Mouse (Mus musculus) testis, postnatal 10 days (tissue): Measurements from ENCODE around the gene Zfp184.

Source experiments
- DNase-seq: peaks from one replicate; pipeline ENCODE4 v3.0.0; 2021; ENCODE audit warnings: low spot score

Zfp184 gene

DNA sequence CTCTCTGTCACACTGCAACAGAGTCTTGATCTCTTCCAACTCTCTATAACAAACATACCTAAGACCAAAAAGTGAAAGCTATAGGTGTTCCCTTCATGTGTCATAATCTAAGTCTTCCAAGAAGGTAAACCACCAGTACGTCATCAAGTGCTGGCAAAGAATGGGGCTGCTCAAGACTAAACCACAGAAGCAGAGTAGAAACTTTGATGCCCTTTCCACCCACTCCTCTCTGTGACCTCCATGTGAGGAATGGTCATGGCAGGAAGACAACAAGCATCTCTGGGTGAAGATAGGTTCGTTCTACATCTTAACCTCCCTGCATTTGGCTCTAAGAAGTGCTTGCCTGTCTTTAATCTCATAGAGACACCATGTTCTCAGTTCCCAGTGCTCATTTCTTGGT lies 39.6 kb downstream of the Zfp184 start:
- no peak for DNase-seq

DNA sequence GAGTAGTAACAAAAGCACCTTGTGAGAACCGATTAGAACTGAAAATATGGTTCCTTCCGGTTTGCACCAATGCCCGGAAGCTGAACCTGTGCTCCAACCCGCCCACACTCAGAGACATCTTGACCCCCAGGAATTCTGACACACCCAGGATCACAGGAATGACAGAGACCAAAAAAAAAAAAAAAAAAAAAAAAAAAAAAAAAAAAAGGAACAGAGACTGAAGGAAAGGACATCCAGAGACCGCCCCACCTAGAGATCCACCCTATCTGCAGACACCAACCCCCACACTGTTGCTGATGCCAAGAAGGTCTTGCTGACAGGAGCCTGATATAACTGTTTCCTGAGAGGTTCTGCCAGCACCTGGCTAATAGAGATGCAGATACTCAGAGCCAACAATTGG lies 47.7 kb downstream of the Zfp184 start:
- DNase-seq, result no peak

DNA sequence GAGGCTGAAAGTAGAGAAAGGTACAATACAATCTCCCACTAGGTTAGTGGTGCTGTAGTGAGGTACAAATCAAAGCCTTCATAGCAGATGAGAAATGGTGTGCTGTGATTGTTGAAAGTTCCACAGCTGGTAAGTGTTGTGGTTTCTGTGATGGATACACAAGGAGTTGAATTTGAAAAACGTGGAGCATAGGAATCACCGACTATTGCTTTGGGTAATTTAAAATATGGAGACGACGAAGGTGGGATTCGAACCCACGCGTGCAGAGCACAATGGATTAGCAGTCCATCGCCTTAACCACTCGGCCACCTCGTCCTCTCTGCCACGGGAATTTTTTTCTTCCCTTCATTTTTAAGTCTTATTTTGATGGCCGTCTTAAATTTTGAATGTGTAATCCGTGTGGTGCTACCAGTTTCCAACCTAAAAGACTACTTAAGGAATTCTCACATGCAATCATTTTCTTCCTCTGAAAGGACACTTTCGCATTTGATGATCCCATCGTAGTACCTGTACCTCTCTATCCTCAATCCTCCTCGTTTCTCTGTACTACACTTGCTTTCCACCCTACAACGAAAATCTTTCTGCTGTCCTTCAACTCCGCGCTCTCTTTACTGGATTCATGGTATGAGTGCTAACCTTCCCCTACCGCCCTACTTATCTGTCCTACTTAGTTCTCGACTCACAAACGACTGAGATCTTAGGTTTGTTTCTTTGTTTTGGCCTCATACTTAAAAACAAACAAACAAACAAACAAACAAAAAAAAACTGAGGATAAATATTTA lies 49.3 kb downstream of the Zfp184 start:
- DNase-seq, result no peak

DNA sequence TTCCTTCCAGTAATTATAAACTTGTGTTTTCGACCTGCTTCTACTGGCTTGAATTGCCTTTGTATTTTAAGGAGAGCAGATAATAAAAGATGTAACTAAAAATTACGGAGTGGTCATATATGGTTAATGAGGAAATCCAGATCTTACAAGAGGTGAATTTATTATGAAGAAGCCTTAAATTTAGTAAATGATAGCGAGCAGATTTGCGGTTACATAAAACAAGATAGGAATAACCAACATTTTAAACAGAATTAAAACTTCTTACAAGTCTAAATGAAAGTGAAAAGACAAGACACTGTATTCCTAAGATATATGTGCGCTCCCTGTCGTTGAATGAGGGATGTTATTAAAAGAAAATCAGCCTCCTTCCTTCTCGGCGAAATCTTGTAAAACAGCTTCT lies 50.0 kb downstream of the Zfp184 start:
- no peak for DNase-seq

DNA sequence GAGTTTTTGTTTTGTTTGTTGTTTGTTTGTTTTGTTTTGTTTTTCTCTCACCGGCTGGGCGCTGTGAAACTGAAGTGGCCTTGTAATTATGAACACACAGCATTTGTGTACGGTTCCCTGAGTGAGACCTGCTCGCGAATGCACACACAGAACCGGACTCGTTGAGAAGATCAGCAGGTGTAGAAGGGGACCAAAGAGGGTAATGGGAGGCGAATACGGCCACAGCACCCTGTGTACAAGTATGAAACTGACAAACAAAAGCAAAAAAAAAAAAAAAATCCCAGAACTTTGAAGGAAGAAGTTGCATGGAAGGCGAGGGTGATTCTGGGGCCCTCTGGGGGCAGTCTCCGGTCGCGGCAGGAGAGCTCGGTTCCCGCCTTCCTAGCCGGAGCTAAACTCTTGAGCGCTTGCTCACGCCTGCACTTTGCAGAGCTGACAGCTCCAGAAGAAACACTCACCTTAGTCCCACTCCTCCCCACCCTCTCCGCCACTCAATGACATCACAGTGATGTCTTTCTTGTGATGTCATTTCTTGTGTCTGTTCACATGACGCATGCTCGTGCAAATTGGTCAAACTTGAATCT lies 50.5 kb downstream of the Zfp184 start:
- DNase-seq, result no peak

DNA sequence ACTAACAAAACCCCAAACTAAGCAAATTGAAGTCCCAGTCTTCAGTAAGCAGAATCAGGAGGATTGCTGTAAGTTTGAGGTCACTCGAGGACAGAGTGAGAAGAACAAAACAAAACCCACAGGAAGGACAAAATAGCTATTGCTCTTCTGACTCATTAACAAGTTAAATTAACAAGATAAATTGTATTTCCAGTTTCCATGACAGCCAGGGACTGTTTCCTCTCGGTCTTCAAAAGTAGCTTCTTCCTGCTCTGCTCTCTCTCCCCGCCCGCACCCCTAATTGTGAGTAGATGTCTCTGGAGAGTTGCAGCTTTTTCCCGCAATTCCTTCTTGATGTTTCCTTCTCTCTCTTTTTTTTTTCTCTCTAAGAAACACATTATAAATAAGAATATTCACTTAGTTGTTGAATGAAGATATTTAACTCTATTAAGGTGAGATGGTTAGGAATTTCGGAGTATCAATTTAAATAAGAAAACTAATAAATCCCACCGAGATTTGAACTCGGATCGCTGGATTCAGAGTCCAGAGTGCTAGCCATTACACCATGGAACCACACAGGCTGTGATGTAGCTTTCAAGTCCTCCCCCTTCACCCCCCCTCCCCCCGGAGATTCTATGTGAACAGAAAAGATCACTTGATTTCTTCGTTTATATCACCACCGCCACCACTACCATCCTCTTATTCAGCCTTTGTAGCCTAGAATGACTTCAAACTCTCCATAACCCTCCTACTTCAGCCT lies 51.4 kb downstream of the Zfp184 start:
- no peak for DNase-seq

DNA sequence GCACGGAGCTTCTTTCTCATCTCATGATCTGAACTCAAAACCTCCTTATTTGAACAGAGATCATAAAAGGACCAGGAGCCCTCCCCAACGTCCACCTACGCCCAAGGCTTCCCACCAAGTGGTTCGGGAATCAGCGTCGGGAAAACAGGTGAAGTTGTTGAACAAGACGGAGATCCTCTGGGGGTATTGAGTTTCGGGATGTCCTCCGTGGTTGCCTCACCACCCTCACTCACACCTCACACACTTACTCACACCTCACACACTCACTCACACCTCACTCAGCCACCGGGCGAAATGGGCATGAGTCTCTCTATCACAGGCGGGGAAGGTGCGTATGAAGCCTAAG lies 51.9 kb downstream of the Zfp184 start:
- DNase-seq, result no peak

DNA sequence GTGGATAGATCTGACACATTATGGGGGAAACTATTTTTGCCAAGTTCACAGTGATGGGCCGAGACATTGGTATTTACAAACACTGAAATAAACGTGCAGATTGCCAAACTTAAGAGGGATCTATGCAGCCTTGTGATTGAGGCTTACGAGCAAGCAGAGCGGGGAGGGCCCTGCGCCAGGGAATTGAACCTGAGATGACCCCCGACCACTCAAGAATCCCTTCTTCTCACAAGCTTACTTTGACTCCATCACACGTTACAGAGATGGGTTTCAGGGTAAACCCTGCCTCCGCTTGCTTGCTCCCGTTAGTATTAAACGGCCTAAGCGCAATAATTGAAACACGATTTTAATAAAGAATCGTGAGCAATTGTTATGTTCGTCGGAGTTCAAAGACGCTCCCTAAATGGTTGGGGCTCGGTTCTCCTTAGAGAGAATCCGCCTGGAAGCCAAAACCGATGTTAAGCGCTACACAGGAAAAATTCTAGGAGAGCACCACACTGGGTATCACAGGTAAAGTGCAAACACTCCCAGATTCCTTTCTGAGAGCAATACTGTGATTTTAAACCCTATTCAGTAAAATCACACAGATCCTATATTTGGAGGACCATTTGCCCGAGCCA lies 52.4 kb downstream of the Zfp184 start:
- DNase-seq, result no peak

DNA sequence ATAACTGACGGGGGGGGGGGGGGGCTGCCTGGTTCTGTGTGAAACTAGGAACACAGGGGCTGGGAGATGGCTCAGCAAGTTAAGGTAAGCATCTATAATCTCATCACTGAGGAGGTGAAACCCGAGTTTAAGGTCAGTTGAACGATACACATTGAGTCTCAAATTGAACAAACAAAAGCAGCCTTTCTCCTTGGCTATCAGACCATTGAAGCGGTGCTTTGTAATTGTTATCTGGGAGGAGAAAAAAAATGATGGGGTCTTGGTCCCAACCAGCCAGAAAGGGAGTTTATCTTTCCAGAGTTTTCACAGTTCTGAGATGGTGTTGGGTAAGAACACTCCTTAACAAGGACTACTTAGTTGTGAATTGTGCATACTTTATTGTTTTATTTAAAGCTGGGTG lies 52.9 kb downstream of the Zfp184 start:
- no peak for DNase-seq

DNA sequence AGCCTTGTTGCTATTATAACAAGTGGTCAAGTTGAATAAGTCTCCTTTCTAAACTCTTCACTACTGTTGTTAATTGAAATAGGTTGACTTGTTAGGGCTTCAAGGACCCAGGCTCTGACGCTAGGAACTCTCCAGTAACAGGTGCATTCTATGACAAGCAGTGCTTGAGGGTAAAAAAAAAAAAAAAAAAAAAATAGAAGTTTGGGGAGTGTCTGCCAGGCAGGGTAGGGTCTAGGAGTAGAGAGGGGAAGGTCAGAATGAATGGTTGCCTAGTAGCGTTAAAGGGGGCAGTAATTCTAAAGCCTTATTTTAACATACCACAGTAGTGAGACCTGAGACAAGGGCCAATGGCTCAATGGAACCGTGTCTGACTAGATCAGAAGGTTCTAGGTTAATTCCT lies 53.5 kb downstream of the Zfp184 start:
- no peak for DNase-seq

DNA sequence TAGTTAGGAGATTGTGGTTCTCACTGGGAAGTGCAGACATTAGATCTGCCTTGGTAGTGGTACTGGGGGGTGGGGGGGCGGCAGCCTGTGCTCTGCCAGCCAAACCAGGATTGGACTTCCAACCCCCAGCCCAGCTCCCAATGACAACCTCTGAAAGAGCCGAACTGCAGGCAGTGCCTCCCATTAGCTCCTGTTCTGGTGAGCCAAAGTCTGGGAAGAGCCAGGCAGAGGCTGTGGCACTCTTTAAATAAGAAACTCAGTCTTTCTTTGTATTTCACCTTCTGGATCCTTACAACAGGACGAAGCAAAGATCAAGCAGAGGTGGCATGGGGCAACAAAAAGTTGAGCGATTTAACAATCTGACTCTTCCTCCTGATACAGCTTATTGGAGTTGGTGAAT lies 54.3 kb downstream of the Zfp184 start:
- DNase-seq, result no peak

DNA sequence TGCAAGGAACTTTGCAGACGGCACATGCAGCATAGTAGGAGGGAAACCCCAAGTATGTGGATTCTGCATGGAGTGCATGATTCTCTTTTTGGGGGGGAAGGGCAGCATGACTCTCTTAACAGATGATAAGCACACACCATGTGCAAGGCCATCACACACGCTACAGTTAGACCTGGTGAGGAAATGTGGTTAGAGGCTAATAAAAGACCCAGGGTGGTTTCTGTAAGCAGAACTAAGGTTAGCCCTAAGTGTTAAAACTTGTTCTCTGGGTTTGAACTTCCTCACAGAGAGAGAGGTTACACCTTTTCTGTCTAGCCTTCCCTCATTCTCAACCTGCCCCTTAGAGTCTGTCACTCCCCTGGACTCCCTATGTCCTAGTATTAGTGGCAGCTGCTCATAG lies 56.5 kb downstream of the Zfp184 start:
- no peak for DNase-seq

DNA sequence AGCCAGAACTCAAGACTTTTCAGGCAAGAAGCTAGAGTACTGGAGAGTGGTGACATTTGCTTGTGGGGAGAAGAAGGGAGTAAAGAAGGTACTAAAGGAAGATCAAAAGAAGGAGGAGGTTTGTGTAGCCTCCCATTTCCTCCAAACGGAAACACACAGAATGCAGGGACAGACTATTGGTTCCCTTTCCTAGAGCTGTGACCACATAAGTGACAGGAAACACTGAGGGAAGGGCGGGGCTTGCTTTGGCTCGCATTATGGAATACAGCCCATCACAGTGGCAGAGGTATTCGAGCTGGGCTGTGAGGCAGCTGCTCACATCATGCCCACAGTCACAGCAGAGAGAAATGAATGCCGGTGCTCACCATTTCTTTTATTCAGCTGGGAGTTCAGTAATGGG lies 56.9 kb downstream of the Zfp184 start:
- DNase-seq, result no peak

DNA sequence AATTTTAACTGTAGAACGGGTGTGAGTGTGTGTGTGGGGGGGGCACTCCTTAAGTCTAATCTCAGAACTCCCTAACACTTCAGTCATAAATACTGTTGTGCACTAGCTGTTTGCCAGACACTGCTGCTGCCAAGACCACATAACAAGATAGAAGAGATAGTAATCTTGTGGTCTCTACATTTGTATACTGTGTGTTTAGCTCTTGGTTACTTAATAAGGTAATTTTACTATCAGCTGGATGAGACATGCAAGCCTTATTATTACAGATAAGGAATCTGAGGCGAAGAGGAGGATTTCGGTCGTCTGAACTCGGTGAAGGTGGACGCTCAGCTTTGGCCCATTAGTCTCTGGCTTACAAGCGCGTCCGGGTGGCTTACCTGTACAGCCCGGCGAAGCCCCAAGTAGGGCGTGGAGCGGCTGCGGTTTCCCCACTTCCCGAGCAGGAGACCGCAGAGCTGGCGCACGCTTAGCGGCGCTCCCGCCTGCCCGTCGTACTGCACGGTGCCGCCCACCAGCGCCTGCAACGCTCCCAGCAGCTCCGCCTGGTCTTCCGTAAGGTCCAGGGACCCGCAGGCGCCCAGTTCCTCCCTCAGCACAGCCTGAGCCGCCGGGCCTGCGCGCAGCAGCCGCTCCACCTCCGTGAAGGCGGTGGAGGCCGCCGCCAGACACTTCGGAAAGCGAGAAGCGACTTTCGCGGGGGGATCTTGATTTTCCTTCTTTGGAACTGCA lies 60.9 kb downstream of the Zfp184 start:
- DNase-seq, result peak; percentile 58

DNA sequence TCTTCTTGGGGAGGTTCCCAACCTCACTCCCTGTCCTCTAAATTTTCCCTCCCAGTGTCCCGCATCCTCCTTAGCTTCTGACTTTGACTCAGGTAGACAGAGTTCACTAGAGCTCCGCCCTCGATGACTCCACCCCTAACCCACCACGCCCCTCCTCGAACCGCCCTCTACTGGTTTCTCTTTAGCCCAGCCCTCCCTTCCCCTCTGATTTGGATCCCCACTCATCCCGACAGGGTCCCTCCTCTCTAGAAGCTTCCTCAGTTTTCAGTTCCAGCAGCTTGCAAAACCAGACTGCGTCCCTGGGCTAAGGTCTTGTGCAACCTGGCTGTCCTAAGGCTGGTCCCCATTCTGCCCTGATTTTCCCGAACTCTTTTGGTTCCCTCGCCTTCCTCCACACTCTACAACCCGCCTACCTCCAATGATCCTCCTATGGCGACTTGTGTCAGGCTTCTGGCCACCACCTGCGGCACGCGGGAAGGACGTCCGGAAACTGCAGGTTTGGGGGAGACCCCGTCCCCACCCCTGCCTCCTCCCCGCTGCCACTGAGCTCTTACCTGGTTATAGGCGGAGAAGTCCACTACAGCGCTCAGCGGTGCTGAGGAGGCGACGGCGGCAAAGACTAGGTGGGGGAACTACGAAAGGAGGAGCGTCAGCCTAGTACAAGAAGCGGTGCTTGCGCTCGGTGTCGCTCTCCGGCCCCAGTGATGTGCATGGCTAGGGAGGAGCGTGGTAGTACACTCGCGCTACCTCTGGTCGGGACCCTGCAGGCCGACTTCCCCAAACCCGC lies 61.6 kb downstream of the Zfp184 start:
- DNase-seq, result peak; percentile 61

DNA sequence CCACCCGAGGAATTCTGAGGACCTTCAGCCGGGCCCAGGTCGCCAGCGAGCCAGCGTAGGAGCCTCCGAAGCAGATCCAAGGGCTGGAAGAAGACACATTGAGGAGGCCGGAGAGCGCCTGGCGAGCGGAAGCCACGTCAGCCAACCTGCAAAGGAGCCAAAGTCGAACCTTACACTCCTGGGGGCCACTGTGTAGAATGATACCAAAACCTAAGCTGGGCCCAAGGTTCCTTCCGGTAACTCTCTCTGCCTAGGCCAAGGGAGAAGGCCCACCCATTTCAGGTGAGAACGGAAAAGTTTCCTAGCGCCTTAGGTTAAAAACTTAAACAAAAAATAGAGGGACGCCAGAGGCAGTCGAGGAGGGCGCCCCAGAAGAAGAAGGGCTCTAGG lies 62.2 kb downstream of the Zfp184 start:
- no peak for DNase-seq

DNA sequence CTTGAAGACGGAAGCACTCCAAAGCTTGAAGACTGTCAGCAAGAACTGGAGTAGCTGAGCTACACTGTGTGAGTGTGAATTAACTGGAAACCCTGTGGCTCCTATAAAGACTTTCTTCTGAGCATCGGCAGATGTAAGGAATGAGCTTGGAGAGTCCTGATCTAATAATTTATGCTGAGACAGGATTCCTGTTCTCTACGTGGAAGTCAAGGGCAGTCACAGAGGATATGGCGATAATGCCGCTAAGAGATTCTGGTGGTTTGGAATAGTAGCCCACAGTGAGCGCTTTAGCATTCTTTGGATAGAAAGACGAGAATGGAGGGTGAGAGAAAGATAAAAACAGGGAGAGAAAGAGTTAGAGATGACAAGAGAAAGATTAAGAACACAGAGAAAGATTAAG lies 63.0 kb downstream of the Zfp184 start:
- DNase-seq, result no peak

DNA sequence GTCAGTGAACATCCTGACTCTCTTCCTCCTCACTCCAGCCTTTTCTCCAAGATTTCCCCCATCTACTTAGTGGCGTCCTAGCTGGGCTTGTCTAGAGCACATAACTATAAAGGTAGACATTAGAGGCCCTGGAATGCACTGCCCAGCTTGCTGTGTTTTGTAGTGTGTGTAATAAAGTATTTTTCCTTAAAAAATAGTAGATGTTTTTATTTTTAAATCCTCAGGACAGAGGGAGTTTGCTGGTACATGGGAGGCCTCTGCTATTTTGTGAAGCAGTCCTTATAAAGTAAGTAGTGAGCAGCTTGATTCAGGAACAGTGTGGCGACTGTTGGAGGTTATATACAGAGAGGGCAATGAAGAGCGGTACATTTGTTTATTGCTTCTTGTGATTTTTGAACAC lies 63.8 kb downstream of the Zfp184 start:
- DNase-seq, result no peak

DNA sequence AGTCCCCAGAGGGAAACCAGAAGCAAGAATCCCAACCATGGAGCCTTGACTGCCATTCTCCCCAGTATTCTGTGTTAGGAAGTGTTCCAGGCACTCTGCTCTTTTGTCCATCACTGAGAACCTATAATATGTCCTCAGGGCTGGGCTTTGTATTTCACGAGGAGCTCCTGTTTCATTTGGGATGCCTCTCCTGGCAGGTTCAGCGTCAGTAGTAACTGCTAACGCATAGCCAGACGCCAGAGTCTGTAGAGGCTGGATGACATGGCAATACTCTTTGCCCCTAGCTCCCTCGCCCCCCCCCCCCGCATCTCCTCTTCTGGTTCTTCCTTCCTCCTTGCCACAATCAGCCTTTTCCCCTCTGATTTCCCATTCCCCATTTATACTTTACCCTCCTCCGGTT lies 64.7 kb downstream of the Zfp184 start, which contains the start of gene Prss16:
Prss16 (minus strand) TSS at position 101 of the 400 bp plus-strand sequence.
- DNase-seq, result no peak
